Mouse (Mus musculus): ENCODE measurements around the gene Mrps5.

DNA sequence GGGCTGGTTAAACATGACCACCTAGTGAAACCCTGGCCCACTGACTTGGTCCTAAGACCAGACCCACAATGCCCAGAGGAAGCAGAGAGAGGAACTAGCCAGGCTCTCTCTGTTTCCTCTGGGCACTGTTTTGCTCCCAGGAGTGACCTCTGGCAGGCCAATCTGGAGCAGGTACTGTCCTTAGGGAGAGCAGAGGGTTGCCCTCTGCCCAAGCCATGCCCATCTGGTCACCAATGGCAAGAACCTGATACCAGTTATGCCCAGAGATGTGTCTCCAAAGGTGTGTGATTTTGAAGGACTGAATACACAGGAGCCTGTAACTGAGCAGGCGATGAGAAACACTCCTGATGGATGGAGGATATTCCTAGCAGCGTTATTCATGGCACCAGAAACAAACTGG lies 45.3 kb upstream of the Mrps5 start:
- TF ChIP-seq CTCF (IDR thresholded peaks at IDR 0.05; ENCODE audit: borderline replicate concordance, extremely low read depth, insufficient read depth, insufficient read length) = no peak
- TF ChIP-seq POLR2A (IDR thresholded peaks at IDR 0.05; ENCODE audit: borderline replicate concordance, extremely low read depth, insufficient read depth, insufficient read length, poor library complexity, severe bottlenecking) = no peak

Data from brain, embryonic 14.5 days (tissue).